Mouse (Mus musculus): Measurements from ENCODE around the gene Eif4h.

The Eif4h gene

GRCm38 (mm10) chr5:134639269-134639682 is at the start of gene Eif4h:
Eif4h (minus strand) TSS chr5:134639490.
- peak; percentile 96 to 97 for DNase-seq (ENCODE audit: low spot score in 2 of 2)

GRCm38 (mm10) chr5:134688718-134689284 is 49.5 kb upstream of the Eif4h start:
- peak; percentile 100 for DNase-seq (ENCODE audit: low spot score in 2 of 2)

- DNase-seq (ENCODE audit: low spot score in 2 of 2), result no peak
Measured at GRCm38 (mm10) chr5:134688086-134688717, 48.9 kb upstream of the Eif4h start, which contains the start of gene Limk1. Limk1 (minus strand) TSS chr5:134688598.

- DNase-seq (ENCODE audit: low spot score in 2 of 2), result no peak
Measured at GRCm38 (mm10) chr5:134687187-134687586, 47.9 kb upstream of the Eif4h start.

GRCm38 (mm10) chr5:134686541-134686940 is 47.3 kb upstream of the Eif4h start:
- DNase-seq (ENCODE audit: low spot score in 2 of 2), result no peak

- no peak for DNase-seq (ENCODE audit: low spot score in 2 of 2)
Measured at GRCm38 (mm10) chr5:134684398-134684797, 45.1 kb upstream of the Eif4h start.

GRCm38 (mm10) chr5:134683813-134684212 is 44.5 kb upstream of the Eif4h start:
- no peak for DNase-seq (ENCODE audit: low spot score in 2 of 2)

GRCm38 (mm10) chr5:134680238-134680637 is 40.9 kb upstream of the Eif4h start:
- peak; percentile 35 to 57 for DNase-seq (ENCODE audit: low spot score in 2 of 2)

GRCm38 (mm10) chr5:134678827-134679546 is 39.7 kb upstream of the Eif4h start:
- no peak for DNase-seq (ENCODE audit: low spot score in 2 of 2)

- peak in 1 of 2 experiments; percentile 30 for DNase-seq (ENCODE audit: low spot score in 2 of 2)
Measured at GRCm38 (mm10) chr5:134678031-134678430, 38.7 kb upstream of the Eif4h start.

- DNase-seq (ENCODE audit: low spot score in 2 of 2), result no peak
Measured at GRCm38 (mm10) chr5:134677491-134677890, 38.2 kb upstream of the Eif4h start.

- peak; percentile 65 to 85 for DNase-seq (ENCODE audit: low spot score in 2 of 2)
Measured at GRCm38 (mm10) chr5:134675956-134676759, 36.9 kb upstream of the Eif4h start.

- no peak for DNase-seq (ENCODE audit: low spot score in 2 of 2)
Measured at GRCm38 (mm10) chr5:134674977-134675376, 35.7 kb upstream of the Eif4h start.

- DNase-seq (ENCODE audit: low spot score in 2 of 2), result no peak
Measured at GRCm38 (mm10) chr5:134672611-134673010, 33.3 kb upstream of the Eif4h start.

GRCm38 (mm10) chr5:134672198-134672516 is 32.9 kb upstream of the Eif4h start:
- DNase-seq (ENCODE audit: low spot score in 2 of 2), result no peak

- no peak for DNase-seq (ENCODE audit: low spot score in 2 of 2)
Measured at GRCm38 (mm10) chr5:134671335-134672197, 32.3 kb upstream of the Eif4h start.

- no peak for DNase-seq (ENCODE audit: low spot score in 2 of 2)
Measured at GRCm38 (mm10) chr5:134669001-134669708, 29.9 kb upstream of the Eif4h start.

GRCm38 (mm10) chr5:134668495-134668894 is 29.2 kb upstream of the Eif4h start:
- DNase-seq (ENCODE audit: low spot score in 2 of 2), result no peak

- no peak for DNase-seq (ENCODE audit: low spot score in 2 of 2)
Measured at GRCm38 (mm10) chr5:134656708-134657107, 17.4 kb upstream of the Eif4h start.

- DNase-seq (ENCODE audit: low spot score in 2 of 2), result no peak
Measured at GRCm38 (mm10) chr5:134652015-134652414, 12.7 kb upstream of the Eif4h start.

Measured in urinary bladder, postnatal 36 days (tissue).